Mouse (Mus musculus) layer of hippocampus, adult 11-12 months (tissue): ENCODE results near the gene Sdk2.

Experiments
- DNase-seq: peaks from one replicate; pipeline ENCODE4 v3.0.0; 2022; ENCODE audit warnings: low spot score

The Sdk2 gene

GRCm38 (mm10) chr11:113788183-113788789, 278.6 kb downstream of the Sdk2 start:
- no peak for DNase-seq

- DNase-seq, result no peak
Observed at GRCm38 (mm10) chr11:113787432-113788182, 279.2 kb downstream of the Sdk2 start.

GRCm38 (mm10) chr11:113787009-113787408, 279.8 kb downstream of the Sdk2 start:
- DNase-seq, result no peak

GRCm38 (mm10) chr11:113786395-113786794, 280.5 kb downstream of the Sdk2 start:
- DNase-seq, result no peak

GRCm38 (mm10) chr11:113785406-113786171, 281.3 kb downstream of the Sdk2 start:
- DNase-seq, result peak; percentile 61

- no peak for DNase-seq
Observed at GRCm38 (mm10) chr11:113784656-113785396, 282.0 kb downstream of the Sdk2 start.

GRCm38 (mm10) chr11:113782496-113782895, 284.4 kb downstream of the Sdk2 start:
- DNase-seq, result no peak

GRCm38 (mm10) chr11:113782006-113782405, 284.8 kb downstream of the Sdk2 start:
- DNase-seq, result peak; percentile 35

GRCm38 (mm10) chr11:113779680-113780041, 287.2 kb downstream of the Sdk2 start:
- DNase-seq, result no peak

- no peak for DNase-seq
Observed at GRCm38 (mm10) chr11:113778733-113779679, 287.8 kb downstream of the Sdk2 start.

GRCm38 (mm10) chr11:113777878-113778464, 288.9 kb downstream of the Sdk2 start:
- DNase-seq, result no peak

- DNase-seq, result no peak
Observed at GRCm38 (mm10) chr11:113776851-113777511, 289.9 kb downstream of the Sdk2 start.

GRCm38 (mm10) chr11:113774773-113775172, 292.1 kb downstream of the Sdk2 start:
- DNase-seq, result no peak

- no peak for DNase-seq
Observed at GRCm38 (mm10) chr11:113773191-113773590, 293.7 kb downstream of the Sdk2 start.

GRCm38 (mm10) chr11:113771187-113771586, 295.7 kb downstream of the Sdk2 start:
- DNase-seq, result no peak

- DNase-seq, result no peak
Observed at GRCm38 (mm10) chr11:113768356-113768755, 298.5 kb downstream of the Sdk2 start.

- DNase-seq, result no peak
Observed at GRCm38 (mm10) chr11:113767285-113767684, 299.6 kb downstream of the Sdk2 start.

- no peak for DNase-seq
Observed at GRCm38 (mm10) chr11:113766284-113766985, 300.4 kb downstream of the Sdk2 start.

- no peak for DNase-seq
Observed at GRCm38 (mm10) chr11:113764132-113764849, 302.6 kb downstream of the Sdk2 start.
